9 mouse cellular contexts compared by ENCODE assay signal in genomic region chr3:103715762-103716693, GRCm38 (mm10). TPM values are rescaled to one million over a fixed set of nuclear protein-coding genes. Genes with fewer than 3 reads are reported as not detected.
DNase-seq lines count a peak whose midpoint lies in the region; ATAC-seq and TF ChIP-seq lines count a peak whose summit lies in the region.
"Had no signal": no experiment of that assay in that cellular context is flagged by ENCODE, and none has a peak within 500 bp of the region (broad histone marks: within the 10 kb centered on the region; RNA-seq: fewer than 3 reads in every experiment).

No protein-coding gene starts in this region.

- no peaks in the 10 kb centered on the region for H3K9me3 ChIP-seq in embryonic facial prominence, embryonic 13.5 days
- no peaks in the 10 kb centered on the region for H3K9me3 ChIP-seq in midbrain, embryonic 11.5 days (ENCODE audit: control insufficient read depth, low read length)
- H3K9me3 ChIP-seq: liver, embryonic 15.5 days had no signal

- H3K36me3 ChIP-seq in embryonic facial prominence, embryonic 13.5 days = no peaks in the 10 kb centered on the region
- no peaks in the 10 kb centered on the region for H3K36me3 ChIP-seq in kidney, adult 2 months (ENCODE audit: control insufficient read depth, insufficient read depth, low read length)
- no peaks in the 10 kb centered on the region for H3K36me3 ChIP-seq in midbrain, embryonic 11.5 days (ENCODE audit: control insufficient read depth, insufficient read depth, low read length)
- H3K36me3 ChIP-seq: liver, embryonic 15.5 days had no signal

- no peak overlapping the region for H3K4me3 ChIP-seq in embryonic facial prominence, embryonic 13.5 days
- no peak overlapping the region for H3K4me3 ChIP-seq in kidney, adult 2 months (ENCODE audit: insufficient read depth, low read depth, low read length)
- no peak overlapping the region for H3K4me3 ChIP-seq in midbrain, embryonic 11.5 days (ENCODE audit: low read depth, low read length)
- H3K4me3 ChIP-seq: liver, embryonic 15.5 days had no signal

- H3K4me2 ChIP-seq in embryonic facial prominence, embryonic 13.5 days = peak overlapping the region; percentile 20; the same call in 1 of the 2 replicates
- H3K4me2 ChIP-seq in midbrain, embryonic 11.5 days = peak overlapping the region; percentile 7; the same call in 1 of the 2 replicates
- H3K4me2 ChIP-seq: liver, embryonic 15.5 days had no signal

- peaks cover 35% of the 10 kb centered on the region for H3K4me1 ChIP-seq in embryonic facial prominence, embryonic 13.5 days
- H3K4me1 ChIP-seq in kidney, adult 2 months (ENCODE audit: control insufficient read depth, insufficient read depth, low read length) = no peaks in the 10 kb centered on the region
- H3K4me1 ChIP-seq in midbrain, embryonic 11.5 days (ENCODE audit: control insufficient read depth, insufficient read depth, low read length) = peaks cover 12% of the 10 kb centered on the region
- H3K4me1 ChIP-seq: liver, embryonic 15.5 days had no signal

- H3K27me3 ChIP-seq in embryonic facial prominence, embryonic 13.5 days = no peaks in the 10 kb centered on the region
- no peaks in the 10 kb centered on the region for H3K27me3 ChIP-seq in kidney, adult 2 months (replicated peaks; ENCODE audit: control insufficient read depth, insufficient read depth, low read length)
- no peaks in the 10 kb centered on the region for H3K27me3 ChIP-seq in midbrain, embryonic 11.5 days (ENCODE audit: control insufficient read depth, insufficient read depth, low read length)
- H3K27me3 ChIP-seq: liver, embryonic 15.5 days had no signal

- no peak for TF ChIP-seq POLR2A in kidney, adult 2 months (IDR thresholded peaks at IDR 0.05; ENCODE audit: low read depth, low read length)

- DNase-seq in cerebellum, postnatal 14 days = peak; percentile 46 to 56
- no peak for DNase-seq in cerebellum, adult 11-12 months
- peak; percentile 53 for DNase-seq in 3134 (ENCODE audit: extremely low read depth, insufficient read length, low spot score)
- peak; percentile 63 for DNase-seq in kidney, adult 2 months
- peak; percentile 94 for DNase-seq in midbrain, embryonic 11.5 days (ENCODE audit: low spot score, missing footprints)
- DNase-seq in urinary bladder, adult 2 months (ENCODE audit: low spot score) = no peak
- no peak for DNase-seq in frontal cortex, postnatal 10 days (ENCODE audit: low spot score in 2 of 2)

- peak overlapping the region; percentile 83 for H3K27ac ChIP-seq in embryonic facial prominence, embryonic 13.5 days
- no peak overlapping the region for H3K27ac ChIP-seq in kidney, adult 2 months (ENCODE audit: insufficient read depth, low read depth, low read length)
- no peak overlapping the region; the same call in 1 of the 2 replicates for H3K27ac ChIP-seq in midbrain, embryonic 11.5 days (ENCODE audit: low read depth, low read length)
- H3K27ac ChIP-seq: liver, embryonic 15.5 days had no signal

- WGBS in embryonic facial prominence, embryonic 13.5 days = 36% methylated on average over 11 of the region's 11 CpGs
- 45% methylated on average over 11 of the region's 11 CpGs for WGBS in kidney, adult 2 months
- WGBS in midbrain, embryonic 11.5 days = 33% methylated on average over 11 of the region's 11 CpGs

- H3K9ac ChIP-seq in embryonic facial prominence, embryonic 13.5 days = no peak overlapping the region
- H3K9ac ChIP-seq in midbrain, embryonic 11.5 days (ENCODE audit: low read length) = no peak overlapping the region
- H3K9ac ChIP-seq: liver, embryonic 15.5 days had no signal

- no peak for TF ChIP-seq CTCF in kidney, adult 2 months (conservative IDR thresholded peaks at IDR 0.05; ENCODE audit: insufficient read depth, insufficient read length, low read depth, low read length)

- no peak for ATAC-seq in embryonic facial prominence, embryonic 13.5 days (ENCODE audit: insufficient number of reproducible peaks, insufficient read depth, low FRiP score, low TSS enrichment, low read depth)
- peak; percentile 86 for ATAC-seq in midbrain, embryonic 11.5 days (ENCODE audit: low FRiP score)

RNA-seq across cellular contexts. Expression of gene Olfml3, which starts 21.8 kb away (rescaled TPM):
- 49.5 and 52.3 TPM in 2 replicates for polyA plus RNA-seq in embryonic facial prominence, embryonic 13.5 days (2015; fragmentation: Nextera tagmentation; extraction: Ambion mirVana)
- 30.0 and 31.7 TPM in 2 replicates for polyA plus RNA-seq in kidney, adult 2 months (2012; rRNA removed)
- polyA plus RNA-seq in midbrain, embryonic 11.5 days (2014; fragmentation: Nextera tagmentation; extraction: Ambion mirVana) = 8.9 and 10.5 TPM in 2 replicates
- 23.7 and 36.4 TPM in 2 replicates for polyA plus RNA-seq in urinary bladder, adult 2 months (2012; rRNA removed)

RNA-seq across cellular contexts. Expression of gene Gm10964, which starts 23.1 kb away (rescaled TPM):
- polyA plus RNA-seq in embryonic facial prominence, embryonic 13.5 days (2015; fragmentation: Nextera tagmentation; extraction: Ambion mirVana) = not detected in 2 replicates
- not detected in 2 replicates for polyA plus RNA-seq in kidney, adult 2 months (2012; rRNA removed)
- polyA plus RNA-seq in midbrain, embryonic 11.5 days (2014; fragmentation: Nextera tagmentation; extraction: Ambion mirVana) = not detected in 2 replicates
- polyA plus RNA-seq in urinary bladder, adult 2 months (2012; rRNA removed) = not detected in 2 replicates
- polyA plus RNA-seq: liver, embryonic 15.5 days had no signal

Comparison
In these comparisons a context has a peak if more than half of its experiments do, and no peak if none do; other contexts are left out.
1. DNase-seq: peak in cerebellum, postnatal 14 days (2 of 2), 3134 (single experiment), kidney, adult 2 months (single experiment) and midbrain, embryonic 11.5 days (single experiment); none in cerebellum, adult 11-12 months (single experiment), urinary bladder, adult 2 months (single experiment) and frontal cortex, postnatal 10 days (0 of 2).